Mouse (Mus musculus): ENCODE data around the gene Patj.
A peak's percentile ranks its signal among the peaks of the same experiment; 100 is the strongest.
"Not testable (repeated sequence)": the region's sequence is repeated elsewhere in the genome, so short reads cannot be mapped to it uniquely, and the experiment has no call there.

Patj gene

GRCm38 (mm10) chr4:98666451-98666850 lies 270.9 kb downstream of the Patj start:
- no peak for DNase-seq

GRCm38 (mm10) chr4:98667009-98667408 lies 271.4 kb downstream of the Patj start:
- no peak for DNase-seq

GRCm38 (mm10) chr4:98677506-98677905 lies 281.9 kb downstream of the Patj start:
- no peak for DNase-seq

DNA sequence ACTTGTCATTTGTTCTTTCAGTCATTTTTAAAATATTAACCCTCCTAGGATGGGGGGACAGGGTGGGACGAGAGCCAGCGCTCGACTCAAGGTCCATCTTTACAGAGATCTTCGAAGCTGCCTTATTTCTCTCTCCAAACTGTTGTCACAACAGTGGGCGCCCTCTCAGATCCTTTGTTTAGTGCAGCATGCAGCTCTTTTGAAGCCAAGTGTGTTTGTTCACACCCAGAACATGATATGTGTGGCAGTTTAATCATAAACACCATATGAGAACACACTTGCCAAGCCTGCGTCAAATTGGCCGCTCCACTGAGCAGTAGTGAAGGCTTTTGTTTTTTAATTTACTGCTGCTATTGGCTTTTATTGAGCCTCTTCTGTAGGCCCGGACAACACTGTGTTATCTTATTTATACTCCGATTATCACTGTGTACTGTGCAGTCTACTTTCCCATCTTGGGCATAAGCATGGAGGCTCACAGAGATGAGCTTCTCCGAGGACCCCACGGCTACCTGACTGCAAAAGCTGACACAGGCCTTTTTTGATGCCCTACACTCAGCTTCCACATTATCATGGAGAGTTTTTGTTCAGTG lies 291.2 kb downstream of the Patj start:
- DNase-seq, result no peak

DNA sequence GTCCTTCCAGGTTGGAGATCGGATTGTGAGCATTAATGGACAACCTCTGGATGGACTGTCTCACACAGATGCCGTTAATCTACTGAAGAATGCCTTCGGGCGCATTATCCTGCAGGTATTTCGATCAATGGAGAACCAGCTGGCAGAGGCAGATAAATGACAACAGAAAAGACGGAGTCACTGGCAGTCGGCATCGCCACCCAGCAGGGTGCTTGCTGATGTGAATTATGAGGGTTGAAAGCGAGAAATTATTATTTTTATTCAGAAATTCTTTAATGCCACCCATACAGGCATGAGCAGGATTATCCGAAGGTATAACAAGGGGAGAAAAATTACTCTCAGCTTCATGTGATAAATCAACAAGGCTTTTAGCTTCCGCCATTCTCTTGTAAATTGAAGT lies 292.5 kb downstream of the Patj start:
- no peak for DNase-seq

DNA sequence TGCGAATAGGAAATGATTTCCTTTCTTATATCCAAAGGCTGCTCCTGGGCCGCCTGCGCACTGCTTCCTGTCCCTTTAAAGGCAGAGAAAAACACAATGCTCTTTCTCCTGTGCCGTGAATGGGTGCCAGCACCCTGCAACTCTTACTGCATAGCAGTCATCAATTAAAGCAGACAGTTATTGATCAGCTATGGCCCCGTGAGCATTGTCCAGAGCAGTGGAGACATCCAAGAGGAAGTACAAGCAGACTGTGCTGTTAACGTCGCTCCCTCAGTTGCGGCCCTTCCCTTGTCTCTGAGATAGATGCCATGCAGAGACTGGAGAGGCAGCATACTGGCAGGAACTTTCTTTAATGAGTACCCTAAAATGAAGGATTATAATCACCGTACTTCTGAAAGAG lies 292.9 kb downstream of the Patj start:
- no peak for DNase-seq

GRCm38 (mm10) chr4:98689988-98690387 lies 294.4 kb downstream of the Patj start:
- DNase-seq, result no peak

DNA sequence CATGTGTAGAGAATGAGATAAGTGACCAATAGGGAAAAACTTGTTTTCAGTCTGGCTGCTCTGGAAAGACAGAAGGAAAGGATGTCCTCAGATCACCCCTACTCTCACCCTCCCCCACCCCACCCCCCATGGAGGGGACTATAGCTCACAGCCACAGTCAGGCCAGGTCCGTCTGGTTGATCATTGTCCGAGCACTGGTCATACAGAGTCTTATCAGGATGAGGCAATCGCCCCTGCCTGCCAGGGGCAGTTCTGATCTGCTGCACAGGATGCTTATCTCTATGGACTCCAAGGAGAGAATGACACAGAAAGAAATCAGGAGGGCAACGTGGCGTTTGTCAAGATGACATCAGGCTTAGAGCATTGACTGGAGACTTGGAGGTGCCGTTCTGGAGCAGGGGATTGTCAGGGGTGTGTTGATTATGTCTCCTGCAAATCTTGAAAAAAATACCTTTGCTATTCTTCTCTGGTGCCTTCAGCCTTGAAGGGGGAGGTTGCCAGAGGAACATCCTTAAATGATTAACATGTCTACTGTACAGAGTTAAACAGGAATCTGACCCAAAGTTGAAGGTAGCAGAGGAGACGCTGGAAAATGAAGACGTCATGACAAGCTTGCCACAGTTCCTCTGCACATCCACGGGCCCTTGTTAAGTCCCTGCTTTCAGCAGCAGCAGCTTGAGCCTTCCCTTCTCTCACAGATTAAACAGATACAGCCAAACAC lies 298.0 kb downstream of the Patj start:
- no peak for DNase-seq

DNA sequence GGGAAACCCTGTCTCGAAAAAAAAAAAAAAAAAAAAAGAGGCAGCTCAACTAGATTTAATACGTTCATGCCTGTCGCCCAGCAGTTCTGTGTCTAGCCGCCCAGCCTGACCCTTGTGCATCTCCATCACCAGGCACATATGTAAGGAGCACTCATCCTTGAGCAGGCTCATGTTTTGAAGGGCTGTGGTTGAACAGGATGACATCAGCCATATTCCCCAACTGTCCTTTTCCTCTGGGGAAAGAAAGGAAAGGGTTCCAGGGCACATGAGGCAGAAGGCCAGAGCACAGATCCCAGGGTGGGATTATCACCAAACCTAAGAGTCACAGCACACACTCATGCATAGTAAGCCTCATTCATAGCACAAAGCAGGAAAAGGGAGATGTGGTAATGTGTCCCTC lies 302.3 kb downstream of the Patj start:
- no peak for DNase-seq

DNA sequence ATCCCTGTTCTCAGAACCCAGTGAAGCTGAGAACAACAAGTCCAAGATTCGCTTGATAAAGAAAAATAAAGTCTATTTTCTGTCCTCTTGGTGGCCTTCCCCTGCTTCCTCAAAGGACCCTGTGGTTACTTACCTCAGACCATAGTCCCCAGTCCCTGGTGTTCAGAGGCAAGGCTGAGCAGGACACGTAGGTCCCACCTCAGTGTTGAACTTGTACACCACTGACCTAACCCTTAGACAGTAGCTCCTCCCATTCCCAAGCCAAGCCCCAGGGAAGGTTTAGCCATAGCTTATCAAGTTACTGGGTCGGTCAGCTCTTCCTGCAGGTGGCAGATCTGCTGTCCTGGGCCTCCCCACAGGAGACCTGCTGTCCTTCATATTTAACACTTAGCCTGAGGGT lies 303.3 kb downstream of the Patj start:
- DNase-seq, result no peak

DNA sequence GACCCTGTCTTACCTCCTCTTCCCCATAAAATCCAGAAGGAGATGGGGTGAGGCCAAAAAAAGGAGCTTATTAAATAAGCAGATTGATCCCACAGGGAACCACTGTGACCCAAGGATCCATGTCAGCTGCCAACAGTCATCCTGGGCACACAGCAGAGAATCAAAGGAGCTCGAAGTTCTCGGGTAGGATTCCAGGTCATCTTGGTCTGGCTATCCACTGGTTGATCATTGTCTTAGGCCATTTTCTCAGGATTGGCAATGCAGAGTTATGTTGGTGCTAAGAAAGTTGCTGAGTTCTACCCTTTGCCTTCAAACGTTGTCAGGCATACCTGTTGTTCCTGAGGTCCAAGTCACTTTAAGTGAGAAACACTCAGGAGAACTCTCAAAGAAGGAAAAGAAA lies 304.6 kb downstream of the Patj start:
- no peak for DNase-seq

- peak; percentile 76 for DNase-seq
Observed at GRCm38 (mm10) chr4:98702201-98702894, 306.8 kb downstream of the Patj start.

- DNase-seq, result no peak
Observed at GRCm38 (mm10) chr4:98710891-98711290, 315.3 kb downstream of the Patj start.

DNA sequence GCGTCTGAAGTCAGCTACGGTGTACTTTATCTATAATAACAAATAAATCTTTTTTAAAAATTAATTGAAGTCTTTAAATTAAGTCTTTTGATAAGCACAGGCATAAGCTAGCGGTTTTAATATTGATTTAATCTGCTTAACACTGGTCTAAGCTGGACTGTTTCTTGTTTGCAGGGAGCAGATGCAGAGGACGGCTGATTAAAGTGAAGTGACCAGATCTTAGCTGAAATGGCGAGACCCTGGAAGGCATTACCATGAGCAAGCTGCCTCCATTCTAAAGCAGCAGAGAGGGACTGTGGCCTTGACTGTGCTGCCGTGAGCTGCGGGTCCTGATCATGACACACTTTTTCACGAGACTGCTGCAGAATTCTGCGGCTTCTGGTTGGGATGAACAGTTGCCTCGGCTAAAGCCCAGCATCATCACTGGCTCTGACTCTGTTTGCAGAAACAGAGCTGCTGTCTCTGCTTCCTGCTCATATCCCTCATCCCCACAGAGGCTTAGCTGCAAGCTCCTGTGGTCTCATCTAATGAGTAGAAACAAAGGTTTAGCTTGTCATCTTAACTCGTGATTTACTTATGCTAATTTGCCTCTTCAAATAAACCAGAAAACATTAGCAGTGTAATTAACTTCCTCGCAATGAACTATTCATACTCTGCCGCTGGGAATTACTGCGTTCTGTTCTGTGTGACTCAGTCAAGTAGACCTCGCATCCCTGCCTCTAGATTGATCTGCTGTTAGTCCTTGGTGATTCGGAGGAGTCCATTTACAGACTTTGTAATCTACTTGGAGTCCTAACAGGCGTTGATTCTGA lies 322.4 kb downstream of the Patj start:
- DNase-seq, result no peak

GRCm38 (mm10) chr4:98718547-98718917 lies 322.9 kb downstream of the Patj start:
- DNase-seq, result no peak

DNA sequence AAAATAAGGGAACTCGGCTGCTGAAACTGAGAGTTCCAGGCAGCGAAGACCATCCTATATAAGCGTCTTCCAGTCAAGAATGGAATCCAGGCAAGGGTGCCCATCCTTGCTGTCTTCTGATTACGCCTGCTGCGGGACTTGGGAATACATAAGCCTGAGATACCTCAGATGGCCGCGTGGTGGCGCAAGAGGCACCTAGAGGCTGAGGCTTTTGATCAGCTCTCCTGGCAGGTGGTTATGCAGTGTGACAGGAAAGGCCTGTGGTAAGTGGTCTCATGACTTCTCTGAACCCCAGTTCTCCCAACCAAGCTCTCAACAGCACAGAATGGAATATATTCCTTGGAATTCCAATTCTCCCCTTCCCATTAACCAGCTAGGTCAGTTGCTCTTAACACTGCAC lies 326.9 kb downstream of the Patj start:
- DNase-seq, result peak; percentile 57

GRCm38 (mm10) chr4:98724682-98725081 lies 329.1 kb downstream of the Patj start:
- not testable (repeated sequence) for DNase-seq

GRCm38 (mm10) chr4:98725439-98725838 lies 329.9 kb downstream of the Patj start:
- peak; percentile 29 for DNase-seq

- no peak for DNase-seq
Observed at GRCm38 (mm10) chr4:98726590-98727237, 331.1 kb downstream of the Patj start, which contains the start of gene L1td1. L1td1 (plus strand) TSS chr4:98726734.

- no peak for DNase-seq
Observed at GRCm38 (mm10) chr4:98727295-98727958, 331.8 kb downstream of the Patj start.

DNA sequence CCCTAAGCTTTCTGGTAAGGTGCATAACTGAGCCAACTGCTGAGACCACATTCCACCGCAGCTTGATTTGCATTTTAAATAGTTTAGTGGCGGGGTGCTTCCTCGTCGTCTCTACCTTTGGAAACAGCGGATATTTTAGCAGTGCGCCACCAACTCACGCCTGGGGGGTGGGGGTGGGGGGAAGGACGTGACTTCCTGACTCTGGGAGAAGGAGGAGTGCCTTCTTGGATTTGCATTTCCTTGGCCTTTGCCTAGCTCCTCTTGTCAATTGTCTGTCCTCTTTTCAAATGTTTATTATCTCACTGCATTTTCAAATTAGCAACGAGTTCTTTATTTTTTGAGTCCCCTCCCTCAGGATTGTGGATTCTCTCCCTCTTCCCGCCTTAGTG lies 332.4 kb downstream of the Patj start:
- DNase-seq, result no peak

GRCm38 (mm10) chr4:98728716-98729115 lies 333.1 kb downstream of the Patj start:
- no peak for DNase-seq
